Mouse (Mus musculus) heart, embryonic 16.5 days (tissue): ENCODE data around the gene Mdga1. TPM values are rescaled to one million over a fixed set of nuclear protein-coding genes. Genes with fewer than 3 reads are reported as not detected.
A peak's percentile ranks its signal among the peaks of the same experiment; 100 is the strongest.

Experiments used
- ATAC-seq: fragments of 200-750 bp; cut with Nextera tagmentation; replicated peaks from 2 replicates; pipeline ENCODE4 v1.8.0; 2017; ENCODE audit warnings: moderate number of reproducible peaks; ENCODE audit not compliant: insufficient read depth, low FRiP score; ENCODE audit errors: extremely low read depth
- H3K27ac ChIP-seq: fragments of 300-500 bp; sonication (generic); 2 replicates; pipeline ENCODE4 v1.5.1; 2014; ENCODE audit warnings: mild to moderate bottlenecking, low read length, control low read depth, moderate library complexity
- H3K27me3 ChIP-seq: fragments of 300-500 bp; sonication (generic); 2 replicates; pipeline ENCODE4 v1.6.1; 2014; ENCODE audit warnings: low read length, mixed read lengths; ENCODE audit not compliant: control insufficient read depth, insufficient read depth
- H3K36me3 ChIP-seq: fragments of 300-500 bp; sonication (generic); 2 replicates; pipeline ENCODE4 v1.6.1; 2014; ENCODE audit not compliant: control insufficient read depth, insufficient read depth
- H3K4me1 ChIP-seq: fragments of 300-500 bp; sonication (generic); 2 replicates; pipeline ENCODE4 v1.6.1; 2014; ENCODE audit warnings: low read length, mixed read lengths; ENCODE audit not compliant: control insufficient read depth, insufficient read depth
- H3K4me2 ChIP-seq: fragments of 300-500 bp; sonication (generic); 2 replicates; pipeline ENCODE4 v1.6.1; 2014; ENCODE audit warnings: low read depth, mild to moderate bottlenecking, control low read depth, low read length
- H3K4me3 ChIP-seq: fragments of 300-500 bp; sonication (generic); 2 replicates; pipeline ENCODE4 v1.5.1; 2014; ENCODE audit warnings: mild to moderate bottlenecking, control low read depth, low read length
- H3K9ac ChIP-seq: fragments of 300-500 bp; sonication (generic); 2 replicates; pipeline ENCODE4 v1.6.1; 2014; ENCODE audit warnings: low read length, control low read depth
- H3K9me3 ChIP-seq: fragments of 300-500 bp; sonication (generic); replicated peaks from 2 replicates; pipeline ENCODE4 v1.6.1; 2016; ENCODE audit warnings: low read length; ENCODE audit not compliant: control insufficient read depth
- WGBS: fragments of 180-500 bp; shearing (Covaris S2); extraction: QIAGEN DNeasy Blood & Tissue Kit; methylation state at CpG from one replicate; pipeline ENCODE4 v1.1.7; 2014; 5-methylcytosine and 5-hydroxymethylcytosine counted together
- polyA plus RNA-seq: library from polyadenylated mRNA; unstranded; fragments of >200 nt; fragmentation: Nextera tagmentation; extraction: Ambion mirVana; gene quantifications from 2 replicates; pipeline ENCODE4 v1.2.1, GENCODE M21; 2015

Mdga1 gene
- polyA plus RNA-seq, 1 experiment from 2014 or later, result 5.7 TPM

DNA sequence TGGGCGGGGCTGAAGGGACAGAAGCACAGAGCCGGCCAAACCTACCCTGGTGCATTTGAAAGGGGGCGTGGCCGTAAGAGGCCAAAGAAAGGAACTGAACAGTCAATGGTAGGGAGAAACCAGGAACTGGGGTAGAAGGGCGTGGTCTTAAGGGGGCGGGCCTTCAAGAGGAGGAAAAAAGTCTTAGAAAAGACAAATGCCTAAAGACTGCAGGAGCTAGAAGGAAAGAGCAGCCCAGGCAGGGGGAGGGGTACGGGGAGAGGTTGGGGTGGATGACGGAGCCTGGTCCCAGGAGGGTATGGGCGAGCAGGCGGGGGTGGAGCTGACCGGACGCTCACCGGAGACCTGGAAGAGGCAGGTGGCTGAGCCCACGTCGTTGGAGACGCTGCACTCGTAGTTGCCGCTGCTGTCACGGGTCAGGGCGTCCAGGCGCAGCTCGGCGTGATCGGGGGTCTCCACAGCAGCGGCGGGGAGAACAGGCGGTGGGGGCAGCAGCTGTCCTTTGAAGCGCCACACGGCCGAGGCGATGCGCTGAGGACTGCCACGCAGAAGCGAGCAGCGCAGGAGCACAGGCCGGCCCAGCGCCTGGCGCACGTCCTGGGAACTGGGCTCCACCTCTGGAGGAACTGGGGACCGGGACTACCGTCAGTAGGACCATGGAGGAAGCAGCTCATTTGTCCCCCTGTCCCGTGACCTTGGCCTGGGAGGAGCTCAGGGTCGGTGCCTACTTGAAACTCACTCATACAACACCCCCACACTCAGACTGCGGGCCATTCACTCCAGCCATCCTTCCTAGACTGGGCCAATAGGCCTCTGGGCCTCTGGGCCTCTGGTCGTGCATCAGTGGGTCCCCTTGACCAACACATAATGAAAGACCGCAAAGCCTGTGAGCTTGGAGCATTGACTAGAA, 127.9 kb downstream of the Mdga1 start:
- H3K9me3 ChIP-seq, result no peaks in the 10 kb centered on the region
- H3K4me2 ChIP-seq, result peak overlapping the region; percentile 98
- peaks cover 12% of the 10 kb centered on the region for H3K4me1 ChIP-seq
- H3K4me3 ChIP-seq, result peak overlapping the region; percentile 60
- H3K27ac ChIP-seq, result no peak overlapping the region
- peak; percentile 58 for ATAC-seq
- WGBS, result 6% methylated on average over 43 of the region's 46 CpGs
- no peaks in the 10 kb centered on the region for H3K27me3 ChIP-seq
- no peaks in the 10 kb centered on the region for H3K36me3 ChIP-seq
- H3K9ac ChIP-seq, result peak overlapping the region; percentile 73

DNA sequence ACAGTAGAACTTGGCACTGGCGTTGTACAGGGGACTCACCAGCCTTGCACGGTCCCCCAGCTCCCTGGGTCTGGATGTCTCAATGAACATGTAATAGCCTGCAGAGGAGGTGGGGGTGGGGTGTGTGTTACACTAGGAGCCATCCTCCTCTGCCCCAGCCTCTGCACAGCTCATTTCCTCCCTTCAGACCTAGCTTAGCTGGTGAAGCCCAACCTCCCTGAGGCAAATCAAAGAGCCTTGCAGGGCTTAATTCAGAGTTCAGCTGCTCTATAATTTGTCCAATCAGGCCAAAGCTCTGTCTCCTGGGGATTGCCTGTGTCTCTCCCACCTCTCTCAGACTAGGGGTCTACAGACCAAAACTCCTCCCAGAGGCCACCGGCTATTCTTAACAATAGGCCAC, 131.9 kb downstream of the Mdga1 start:
- Histone ChIP-seq H3K9ac (no peak overlapping the region), H3K4me2 (no peak overlapping the region), H3K4me1 (peaks cover 12% of the 10 kb centered on the region), H3K27me3 (no peaks in the 10 kb centered on the region), H3K9me3 (no peaks in the 10 kb centered on the region), H3K36me3 (no peaks in the 10 kb centered on the region), H3K27ac (no peak overlapping the region), H3K4me3 (no peak overlapping the region)
- no peak for ATAC-seq
- WGBS, result 43% methylated on average over 3 of the region's 3 CpGs

DNA sequence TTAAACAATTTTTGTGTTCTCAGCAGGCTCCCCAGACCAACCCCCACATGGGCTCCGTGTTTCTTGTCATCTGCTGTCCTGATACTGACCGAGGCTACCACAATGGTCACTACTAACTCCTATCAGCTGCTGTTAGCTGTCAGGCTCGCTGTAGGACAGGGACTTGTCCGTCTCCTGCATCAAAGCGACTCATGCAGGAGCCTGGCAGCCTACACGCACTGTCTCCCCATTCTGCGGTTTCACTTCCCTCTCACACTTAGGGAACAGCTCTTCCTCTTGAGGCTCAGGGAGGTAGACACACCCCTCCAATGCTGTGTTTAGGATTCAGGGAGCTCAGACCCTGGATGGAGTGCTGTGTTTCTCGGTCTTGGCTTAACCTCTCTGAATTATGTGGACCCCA, 132.4 kb downstream of the Mdga1 start:
- H3K4me1 ChIP-seq, result peaks cover 12% of the 10 kb centered on the region
- WGBS, result 51% methylated on average over 8 of the region's 8 CpGs
- H3K4me3 ChIP-seq, result no peak overlapping the region
- H3K9ac ChIP-seq, result no peak overlapping the region
- no peak overlapping the region for H3K4me2 ChIP-seq
- no peaks in the 10 kb centered on the region for H3K27me3 ChIP-seq
- H3K9me3 ChIP-seq, result no peaks in the 10 kb centered on the region
- no peak for ATAC-seq
- H3K27ac ChIP-seq, result no peak overlapping the region
- no peaks in the 10 kb centered on the region for H3K36me3 ChIP-seq

DNA sequence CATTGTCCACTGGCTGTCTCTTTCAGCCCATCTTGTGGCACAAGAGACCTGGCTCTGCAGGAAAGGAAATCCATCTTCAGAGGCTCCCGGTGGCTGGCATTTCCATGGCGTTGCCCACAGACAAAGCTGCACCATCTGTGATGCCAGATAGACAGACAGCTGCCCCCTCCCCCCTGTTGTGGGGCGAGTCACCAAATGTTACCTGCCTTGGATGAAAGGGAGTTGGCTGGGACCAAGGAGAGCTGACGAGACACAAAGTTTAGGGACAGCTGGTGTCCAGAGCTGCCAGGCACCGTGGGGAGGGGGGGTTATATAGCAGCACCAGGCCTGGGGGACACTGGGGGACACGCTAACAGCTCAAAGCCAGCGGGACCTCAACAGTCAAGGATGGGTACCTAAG, 135.1 kb downstream of the Mdga1 start:
- no peaks in the 10 kb centered on the region for H3K4me1 ChIP-seq
- no peak overlapping the region for H3K27ac ChIP-seq
- no peak overlapping the region for H3K9ac ChIP-seq
- no peaks in the 10 kb centered on the region for H3K9me3 ChIP-seq
- 74% methylated on average over 7 of the region's 7 CpGs for WGBS
- ATAC-seq, result no peak
- H3K27me3 ChIP-seq, result no peaks in the 10 kb centered on the region
- 0 out of 2 replicates have a peak, but pooled peaks cover 2% of the 10 kb centered on the region for H3K36me3 ChIP-seq
- no peak overlapping the region for H3K4me2 ChIP-seq
- H3K4me3 ChIP-seq, result no peak overlapping the region

DNA sequence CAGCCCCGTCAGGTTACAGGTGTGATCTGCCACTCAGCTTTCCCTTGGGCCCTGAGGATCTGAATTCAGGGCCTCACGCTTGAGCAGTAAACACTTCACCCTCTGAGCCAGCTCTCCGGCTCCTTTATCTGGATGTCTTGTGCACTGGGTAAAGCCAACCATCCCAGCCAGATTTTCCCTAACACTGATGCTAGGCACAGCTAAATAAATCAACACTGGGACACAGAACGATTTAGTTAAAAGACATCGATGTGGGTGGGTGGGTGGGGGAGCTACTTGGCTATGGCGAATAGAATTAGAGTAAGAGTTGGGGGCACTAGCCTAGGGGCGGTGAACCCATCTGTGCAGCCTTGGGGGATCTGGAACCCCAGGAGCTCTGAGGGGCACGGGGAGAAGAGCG, 135.6 kb downstream of the Mdga1 start:
- Histone ChIP-seq H3K4me3 (no peak overlapping the region), H3K27ac (no peak overlapping the region), H3K4me1 (no peaks in the 10 kb centered on the region), H3K36me3 (0 out of 2 replicates have a peak, but pooled peaks cover 2% of the 10 kb centered on the region), H3K9ac (no peak overlapping the region), H3K27me3 (no peaks in the 10 kb centered on the region), H3K9me3 (no peaks in the 10 kb centered on the region), H3K4me2 (no peak overlapping the region)
- WGBS, result 82% methylated on average over 9 of the region's 9 CpGs
- no peak for ATAC-seq

DNA sequence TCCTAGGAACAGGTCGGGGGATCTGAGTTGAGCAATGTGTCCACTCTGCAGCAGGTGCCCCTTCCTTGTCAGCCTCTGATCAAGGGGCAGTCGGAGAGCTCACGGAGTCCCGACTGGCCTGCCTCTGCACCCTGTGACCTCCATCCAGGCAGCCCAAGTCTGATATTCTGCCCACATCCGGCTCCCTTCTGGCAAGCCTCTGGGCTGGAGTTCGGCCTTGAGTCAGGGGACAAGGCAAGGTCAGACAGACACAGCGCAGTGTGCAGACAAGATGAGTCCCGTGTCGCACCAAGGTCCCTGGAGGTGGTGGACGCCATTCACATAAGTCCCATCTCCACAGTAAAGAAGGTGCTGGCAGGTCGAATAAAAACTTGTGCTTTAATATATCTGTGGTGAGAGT, 138.2 kb downstream of the Mdga1 start:
- 83% methylated on average over 11 of the region's 11 CpGs for WGBS
- Histone ChIP-seq H3K4me1 (no peaks in the 10 kb centered on the region), H3K9me3 (no peaks in the 10 kb centered on the region), H3K4me2 (no peak overlapping the region), H3K9ac (no peak overlapping the region), H3K27ac (no peak overlapping the region), H3K4me3 (no peak overlapping the region), H3K27me3 (no peaks in the 10 kb centered on the region), H3K36me3 (0 out of 2 replicates have a peak, but pooled peaks cover 2% of the 10 kb centered on the region)
- ATAC-seq, result no peak

DNA sequence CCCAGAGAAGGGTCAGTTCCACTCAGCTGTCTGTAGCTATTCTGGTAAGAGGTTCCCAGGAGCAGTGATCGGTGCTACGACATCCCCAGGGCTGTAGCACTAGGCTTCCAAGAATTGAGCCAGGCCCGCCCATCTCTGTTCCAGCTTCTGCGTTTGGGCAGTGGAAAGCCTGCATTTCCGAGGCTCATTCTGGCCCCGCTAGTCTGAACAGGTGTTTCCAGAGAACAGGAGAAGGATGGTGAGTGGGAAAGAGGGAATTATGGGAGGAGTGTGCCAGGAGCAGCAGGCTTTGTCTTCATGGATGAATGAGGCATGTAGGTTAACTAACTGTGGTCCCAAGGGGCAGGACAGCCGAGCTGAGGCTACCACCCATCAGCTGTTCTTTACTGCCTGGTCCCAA, 140.8 kb downstream of the Mdga1 start:
- 78% methylated on average over 7 of the region's 7 CpGs for WGBS
- H3K4me2 ChIP-seq, result no peak overlapping the region
- H3K9me3 ChIP-seq, result no peaks in the 10 kb centered on the region
- H3K9ac ChIP-seq, result no peak overlapping the region
- 0 out of 2 replicates have a peak, but pooled peaks cover 2% of the 10 kb centered on the region for H3K36me3 ChIP-seq
- H3K27me3 ChIP-seq, result no peaks in the 10 kb centered on the region
- no peak overlapping the region for H3K4me3 ChIP-seq
- H3K4me1 ChIP-seq, result peaks cover 8% of the 10 kb centered on the region
- no peak overlapping the region for H3K27ac ChIP-seq
- no peak for ATAC-seq

DNA sequence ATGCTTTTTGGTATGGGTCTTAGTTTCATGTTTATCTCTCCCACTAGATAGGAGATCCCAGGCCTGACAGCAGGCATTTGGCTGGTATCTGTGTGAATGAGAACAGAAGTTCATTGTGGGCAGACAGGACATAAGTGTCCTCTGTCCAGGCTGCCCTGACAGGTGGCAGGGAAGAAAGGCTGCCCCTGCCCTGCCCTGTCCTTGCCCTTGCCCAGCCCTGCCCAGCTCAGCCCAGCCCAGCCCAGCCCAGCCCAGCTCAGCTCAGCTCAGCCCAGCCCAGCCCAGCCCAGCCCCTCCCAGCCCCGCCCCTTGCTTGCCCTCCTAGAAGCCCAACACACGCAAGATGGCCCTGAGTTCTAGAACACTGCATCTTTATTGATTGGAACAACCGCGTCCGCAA, 142.3 kb downstream of the Mdga1 start:
- no peak overlapping the region for H3K27ac ChIP-seq
- H3K27me3 ChIP-seq, result no peaks in the 10 kb centered on the region
- no peak for ATAC-seq
- H3K4me2 ChIP-seq, result no peak overlapping the region
- H3K9me3 ChIP-seq, result no peaks in the 10 kb centered on the region
- 0 out of 2 replicates have a peak, but pooled peaks cover 2% of the 10 kb centered on the region for H3K36me3 ChIP-seq
- H3K4me1 ChIP-seq, result peaks cover 20% of the 10 kb centered on the region
- no peak overlapping the region for H3K9ac ChIP-seq
- WGBS, result 72% methylated on average over 5 of the region's 5 CpGs
- H3K4me3 ChIP-seq, result no peak overlapping the region

DNA sequence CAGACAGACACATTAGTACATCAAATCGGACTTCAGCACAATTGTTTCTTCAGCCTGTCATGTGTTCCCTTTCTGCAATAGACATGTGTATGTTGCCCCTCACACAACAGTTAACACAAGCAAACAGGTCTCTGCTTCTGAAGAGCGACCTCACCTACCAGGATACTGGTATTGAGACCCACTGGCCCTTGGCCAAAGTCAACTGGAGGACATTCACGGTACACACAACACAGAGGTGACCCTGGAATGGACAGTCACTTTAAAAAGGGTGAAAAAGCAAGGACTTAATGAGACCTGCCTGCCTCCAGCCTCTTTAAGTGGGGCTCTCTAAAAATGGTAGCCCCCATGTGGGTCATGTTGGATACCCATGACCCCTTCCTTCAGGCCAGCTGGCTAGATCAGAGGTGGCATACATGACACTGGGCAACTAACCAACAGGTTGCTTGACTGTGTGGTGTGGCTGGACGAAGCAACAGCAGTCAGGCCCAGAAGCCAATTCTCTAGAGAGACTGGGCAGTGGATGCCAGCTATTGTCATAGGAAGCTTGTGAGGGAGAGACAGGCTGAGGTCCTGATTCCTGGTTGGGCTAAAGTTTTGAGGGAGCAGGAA, 145.3 kb downstream of the Mdga1 start:
- ATAC-seq, result no peak
- Histone ChIP-seq H3K27ac (peak overlapping the region; percentile 86), H3K4me3 (no peak overlapping the region), H3K36me3 (no peaks in the 10 kb centered on the region), H3K9me3 (no peaks in the 10 kb centered on the region), H3K4me2 (no peak overlapping the region), H3K4me1 (peaks cover 20% of the 10 kb centered on the region), H3K27me3 (no peaks in the 10 kb centered on the region), H3K9ac (peak overlapping the region; percentile 45)
- 59% methylated on average over 4 of the region's 4 CpGs for WGBS
